Mouse (Mus musculus) limb, embryonic 10.5 days (tissue): ENCODE measurements around the gene Gpr183. TPM values are rescaled to one million over a fixed set of nuclear protein-coding genes. Genes with fewer than 3 reads are reported as not detected.

Experiments
- DNase-seq: peaks from one replicate; pipeline ENCODE4 v3.0.0-alpha.2; 2017; ENCODE audit warnings: low spot score
- H3K27ac ChIP-seq: fragments of 300-500 bp; sonication (generic); 2 replicates; pipeline ENCODE4 v1.5.1; 2016; ENCODE audit warnings: mild to moderate bottlenecking
- H3K27me3 ChIP-seq: fragments of 300-500 bp; sonication (generic); 2 replicates; pipeline ENCODE4 v1.6.1; 2016; ENCODE audit warnings: low read depth, mild to moderate bottlenecking; ENCODE audit not compliant: poor library complexity, severe bottlenecking
- H3K36me3 ChIP-seq: fragments of 300-500 bp; sonication (generic); 2 replicates; pipeline ENCODE4 v1.6.1; 2016; ENCODE audit warnings: mild to moderate bottlenecking, moderate library complexity
- H3K4me1 ChIP-seq: fragments of 300-500 bp; sonication (generic); 2 replicates; pipeline ENCODE4 v1.6.1; 2016
- H3K4me3 ChIP-seq: fragments of 300-500 bp; sonication (generic); 2 replicates; pipeline ENCODE4 v1.5.1; 2016; ENCODE audit warnings: mild to moderate bottlenecking, moderate library complexity
- H3K9me3 ChIP-seq: fragments of 300-500 bp; sonication (generic); replicated peaks from 2 replicates; pipeline ENCODE4 v1.6.1; 2016; ENCODE audit warnings: mild to moderate bottlenecking
- WGBS: fragments of 180-500 bp; shearing (Covaris S2); methylation state at CpG from one replicate; pipeline ENCODE4 v1.1.7; 2016; 5-methylcytosine and 5-hydroxymethylcytosine counted together
- polyA plus RNA-seq: library from polyadenylated mRNA; unstranded; fragments of >200 nt; fragmentation: Nextera tagmentation; extraction: Ambion mirVana; gene quantifications from 2 replicates; pipeline ENCODE4 v1.2.1, GENCODE M21; 2016

Gene Gpr183
- 2.4 and 2.7 TPM in 2 replicates for polyA plus RNA-seq

- WGBS, result 36% methylated on average over 6 of the region's 6 CpGs
- Histone ChIP-seq H3K36me3 (no peaks in the 10 kb centered on the region), H3K4me1 (peaks cover 16% of the 10 kb centered on the region), H3K9me3 (no peaks in the 10 kb centered on the region), H3K27ac (no peak within 1 kb of the TSS), H3K4me3 (no peak within 1 kb of the TSS), H3K27me3 (no peaks in the 10 kb centered on the region)
- no peak for DNase-seq
Observed at GRCm38 (mm10) chr14:121964990-121965389, at the start of gene Gpr183. Gene Gpr183 (minus strand): TSS chr14:121965195.

GRCm38 (mm10) chr14:122013417-122013951, 48.5 kb upstream of the Gpr183 start:
- H3K4me3 ChIP-seq, result no peak overlapping the region
- H3K36me3 ChIP-seq, result peaks cover 34% of the 10 kb centered on the region
- no peak for DNase-seq
- H3K4me1 ChIP-seq, result peaks cover 20% of the 10 kb centered on the region
- no peaks in the 10 kb centered on the region for H3K9me3 ChIP-seq
- no peaks in the 10 kb centered on the region for H3K27me3 ChIP-seq
- H3K27ac ChIP-seq, result 0 out of 2 replicates have a peak overlapping the region, but pooled peaks have one; percentile 25
- WGBS, result 84% methylated on average over 14 of the region's 14 CpGs

GRCm38 (mm10) chr14:122012814-122013213, 47.8 kb upstream of the Gpr183 start:
- Histone ChIP-seq H3K27me3 (no peaks in the 10 kb centered on the region), H3K4me1 (peaks cover 16% of the 10 kb centered on the region), H3K4me3 (no peak overlapping the region), H3K27ac (no peak overlapping the region), H3K36me3 (peaks cover 36% of the 10 kb centered on the region), H3K9me3 (no peaks in the 10 kb centered on the region)
- 73% methylated on average over 13 of the region's 13 CpGs for WGBS
- no peak for DNase-seq

GRCm38 (mm10) chr14:122012193-122012592, 47.2 kb upstream of the Gpr183 start:
- no peak overlapping the region for H3K27ac ChIP-seq
- DNase-seq, result no peak
- H3K4me3 ChIP-seq, result no peak overlapping the region
- H3K27me3 ChIP-seq, result no peaks in the 10 kb centered on the region
- 85% methylated on average over 5 of the region's 5 CpGs for WGBS
- peaks cover 36% of the 10 kb centered on the region for H3K36me3 ChIP-seq
- H3K4me1 ChIP-seq, result peaks cover 15% of the 10 kb centered on the region
- no peaks in the 10 kb centered on the region for H3K9me3 ChIP-seq

- Histone ChIP-seq H3K27ac (no peak overlapping the region), H3K36me3 (peaks cover 36% of the 10 kb centered on the region), H3K4me1 (peaks cover 11% of the 10 kb centered on the region), H3K4me3 (no peak overlapping the region), H3K27me3 (no peaks in the 10 kb centered on the region), H3K9me3 (no peaks in the 10 kb centered on the region)
- no peak for DNase-seq
- WGBS, result 98% methylated on average over 8 of the region's 8 CpGs
Observed at GRCm38 (mm10) chr14:122011768-122012167, 46.8 kb upstream of the Gpr183 start.

- Histone ChIP-seq H3K27me3 (no peaks in the 10 kb centered on the region), H3K9me3 (no peaks in the 10 kb centered on the region), H3K27ac (no peak overlapping the region), H3K4me3 (no peak overlapping the region), H3K36me3 (peaks cover 31% of the 10 kb centered on the region), H3K4me1 (peaks cover 9% of the 10 kb centered on the region)
- no peak for DNase-seq
- 90% methylated on average over 7 of the region's 7 CpGs for WGBS
Observed at GRCm38 (mm10) chr14:122010301-122010700, 45.3 kb upstream of the Gpr183 start.

GRCm38 (mm10) chr14:122009502-122009901, 44.5 kb upstream of the Gpr183 start:
- H3K9me3 ChIP-seq, result no peaks in the 10 kb centered on the region
- H3K4me1 ChIP-seq, result peaks cover 9% of the 10 kb centered on the region
- 97% methylated on average over 13 of the region's 13 CpGs for WGBS
- H3K36me3 ChIP-seq, result peaks cover 31% of the 10 kb centered on the region
- no peak overlapping the region for H3K27ac ChIP-seq
- no peaks in the 10 kb centered on the region for H3K27me3 ChIP-seq
- H3K4me3 ChIP-seq, result no peak overlapping the region
- no peak for DNase-seq

- Histone ChIP-seq H3K27me3 (no peaks in the 10 kb centered on the region), H3K4me1 (peaks cover 6% of the 10 kb centered on the region), H3K27ac (no peak overlapping the region), H3K4me3 (no peak overlapping the region), H3K36me3 (peaks cover 31% of the 10 kb centered on the region), H3K9me3 (no peaks in the 10 kb centered on the region)
- no peak for DNase-seq
- WGBS, result 88% methylated on average over 4 of the region's 4 CpGs
Observed at GRCm38 (mm10) chr14:122008261-122008660, 43.3 kb upstream of the Gpr183 start.

- Histone ChIP-seq H3K27ac (no peak overlapping the region), H3K4me1 (no peaks in the 10 kb centered on the region), H3K27me3 (no peaks in the 10 kb centered on the region), H3K4me3 (no peak overlapping the region), H3K9me3 (no peaks in the 10 kb centered on the region), H3K36me3 (peaks cover 22% of the 10 kb centered on the region)
- DNase-seq, result no peak
Observed at GRCm38 (mm10) chr14:122003812-122004211, 38.8 kb upstream of the Gpr183 start.

GRCm38 (mm10) chr14:122002224-122002623, 37.2 kb upstream of the Gpr183 start:
- peaks cover 23% of the 10 kb centered on the region for H3K36me3 ChIP-seq
- no peaks in the 10 kb centered on the region for H3K4me1 ChIP-seq
- no peak for DNase-seq
- no peaks in the 10 kb centered on the region for H3K9me3 ChIP-seq
- WGBS, result 95% methylated on average over 7 of the region's 7 CpGs
- H3K4me3 ChIP-seq, result no peak overlapping the region
- H3K27me3 ChIP-seq, result no peaks in the 10 kb centered on the region
- H3K27ac ChIP-seq, result no peak overlapping the region

- Histone ChIP-seq H3K27me3 (no peaks in the 10 kb centered on the region), H3K4me1 (no peaks in the 10 kb centered on the region), H3K27ac (no peak overlapping the region), H3K36me3 (peaks cover 37% of the 10 kb centered on the region), H3K9me3 (no peaks in the 10 kb centered on the region), H3K4me3 (no peak overlapping the region)
- WGBS, result 94% methylated on average over 17 of the region's 17 CpGs
- no peak for DNase-seq
Observed at GRCm38 (mm10) chr14:122000346-122001105, 35.5 kb upstream of the Gpr183 start.

GRCm38 (mm10) chr14:121999455-121999854, 34.5 kb upstream of the Gpr183 start:
- Histone ChIP-seq H3K4me1 (no peaks in the 10 kb centered on the region), H3K9me3 (no peaks in the 10 kb centered on the region), H3K36me3 (peaks cover 47% of the 10 kb centered on the region), H3K27ac (no peak overlapping the region), H3K4me3 (no peak overlapping the region), H3K27me3 (no peaks in the 10 kb centered on the region)
- no peak for DNase-seq
- WGBS, result 91% methylated on average over 8 of the region's 8 CpGs

- Histone ChIP-seq H3K36me3 (peaks cover 53% of the 10 kb centered on the region), H3K27ac (no peak overlapping the region), H3K9me3 (no peaks in the 10 kb centered on the region), H3K4me1 (no peaks in the 10 kb centered on the region), H3K27me3 (no peaks in the 10 kb centered on the region), H3K4me3 (no peak overlapping the region)
- no peak for DNase-seq
- WGBS, result 97% methylated on average over 8 of the region's 8 CpGs
Observed at GRCm38 (mm10) chr14:121996786-121997185, 31.8 kb upstream of the Gpr183 start.
